Mouse (Mus musculus) ES-E14 (cell line): ENCODE results near the gene Sp9.

ENCODE experiments used
- CHD2 ChIP-seq: IDR thresholded peaks from 2 replicates; pipeline ENCODE4 v1.6.1; 2014; ENCODE audit warnings: mild to moderate bottlenecking, low read depth, low read length, inconsistent platforms
- HCFC1 ChIP-seq: IDR thresholded peaks from 2 replicates; pipeline ENCODE4 v1.6.1; 2012; ENCODE audit warnings: low read length, inconsistent platforms, borderline replicate concordance; ENCODE audit not compliant: insufficient read depth
- MAFK ChIP-seq: IDR thresholded peaks from 2 replicates; pipeline ENCODE4 v1.6.1; 2014; ENCODE audit warnings: mild to moderate bottlenecking, low read depth, low read length, inconsistent platforms; ENCODE audit not compliant: insufficient read depth
- ZC3H11A ChIP-seq: IDR thresholded peaks from 2 replicates; pipeline ENCODE4 v1.6.1; 2012; ENCODE audit warnings: low read depth, mild to moderate bottlenecking, inconsistent platforms, low read length, borderline replicate concordance
- ZNF384 ChIP-seq: IDR thresholded peaks from 2 replicates; pipeline ENCODE4 v1.6.1; 2012; ENCODE audit warnings: low read depth, low read length, inconsistent platforms

DNA sequence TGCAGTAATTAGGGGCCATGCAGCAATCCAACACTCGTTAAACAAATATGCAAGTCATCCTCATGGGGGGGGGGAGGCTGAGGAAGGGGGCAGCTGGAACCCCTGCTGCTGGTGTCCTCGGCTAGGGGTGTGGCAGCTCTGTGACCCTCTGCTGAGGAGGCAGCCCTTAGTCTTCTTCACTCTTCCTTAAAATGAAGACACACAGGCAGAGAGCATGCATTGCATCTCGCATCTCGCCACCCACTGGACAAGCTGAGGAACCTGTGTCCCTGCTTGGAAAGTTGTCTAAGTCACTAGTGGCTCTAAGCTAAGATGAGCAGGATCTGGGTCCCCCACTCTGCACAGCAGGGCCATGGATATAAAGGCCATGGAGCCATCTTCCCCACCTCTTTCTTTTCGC lies 5.7 kb upstream of the Sp9 start:
- TF ChIP-seq ZC3H11A (no peak), HCFC1 (no peak), CHD2 (no peak), MAFK (no peak), ZNF384 (no peak)
